Mouse (Mus musculus): ENCODE data around the gene Rabgap1l. TPM values are rescaled to one million over a fixed set of nuclear protein-coding genes. Genes with fewer than 3 reads are reported as not detected.
"Not testable (repeated sequence)": the region's sequence is repeated elsewhere in the genome, so short reads cannot be mapped to it uniquely, and the experiment has no call there.

Rabgap1l gene
- polyA plus RNA-seq, 1 experiment from 2014 or later, result 53.5 TPM

DNA sequence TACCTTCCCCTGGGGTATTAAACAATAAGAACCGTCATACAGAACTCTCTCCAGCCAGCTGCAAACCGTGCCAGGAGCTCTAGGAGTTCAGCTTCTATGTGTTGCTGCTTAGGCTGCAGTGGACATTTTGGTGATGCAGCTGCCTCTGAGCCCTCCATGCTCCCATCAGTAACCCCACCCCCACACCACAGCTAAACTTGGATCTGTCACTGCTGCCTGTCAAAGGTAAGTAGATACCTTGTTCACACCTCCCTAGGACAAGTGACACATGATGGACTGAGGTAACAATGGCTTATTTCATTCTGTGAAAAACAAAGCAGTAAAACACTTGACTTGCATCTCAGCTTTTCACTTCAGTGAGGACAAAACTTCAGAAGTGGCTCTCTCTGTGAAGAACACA lies 344.3 kb downstream of the Rabgap1l start:
- Histone ChIP-seq H3K36me3 (ENCODE audit: control insufficient read depth, insufficient read depth, low read length) (no peaks in the 10 kb centered on the region), H3K27ac (ENCODE audit: low read depth, low read length) (no peak overlapping the region)
- peak; percentile 73 for ATAC-seq (replicated peaks; ENCODE audit: insufficient number of reproducible peaks, low FRiP score, low TSS enrichment)

DNA sequence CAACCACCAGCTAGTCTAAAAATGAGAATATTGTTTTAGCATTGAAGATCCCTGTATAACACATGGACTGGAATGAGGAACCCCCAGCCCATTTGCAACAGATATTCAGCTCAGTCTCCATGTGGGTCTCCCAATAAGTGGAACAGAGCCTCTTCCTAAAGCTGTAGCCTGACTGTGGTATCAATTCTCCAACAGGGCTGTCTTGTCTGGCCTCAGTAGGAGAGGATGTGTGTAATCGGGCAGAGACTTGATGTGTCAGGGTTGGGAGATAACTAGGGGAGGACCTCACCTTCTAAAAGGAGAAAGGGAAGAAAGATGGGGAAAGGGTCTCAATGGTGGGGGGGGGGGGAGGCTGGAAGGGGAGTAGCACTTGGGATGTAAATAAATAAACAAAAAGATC lies 346.2 kb downstream of the Rabgap1l start:
- no peak for ATAC-seq (replicated peaks; ENCODE audit: insufficient number of reproducible peaks, low FRiP score, low TSS enrichment)
- Histone ChIP-seq H3K4me3 (ENCODE audit: low read depth, low read length) (no peak overlapping the region), H3K27ac (ENCODE audit: low read depth, low read length) (no peak overlapping the region), H3K9me3 (replicated peaks; ENCODE audit: control insufficient read depth, low read length) (no peaks in the 10 kb centered on the region), H3K4me1 (ENCODE audit: control insufficient read depth, insufficient read depth, low read length) (no peaks in the 10 kb centered on the region), H3K27me3 (ENCODE audit: control insufficient read depth, insufficient read depth, low read length) (no peaks in the 10 kb centered on the region), H3K9ac (ENCODE audit: low read depth, low read length) (no peak overlapping the region), H3K36me3 (ENCODE audit: control insufficient read depth, insufficient read depth, low read length) (no peaks in the 10 kb centered on the region), H3K4me2 (no peak overlapping the region)
- 15% methylated on average over 1 of the region's 1 CpGs for WGBS (ENCODE audit: insufficient replicate concordance)

More for the DNA sequence above, 344.3 kb downstream of the Rabgap1l start:
- no peak overlapping the region for H3K4me2 ChIP-seq
- H3K4me3 ChIP-seq (ENCODE audit: low read depth, low read length), result no peak overlapping the region
- H3K9me3 ChIP-seq (replicated peaks; ENCODE audit: control insufficient read depth, low read length), result no peaks in the 10 kb centered on the region
- H3K4me1 ChIP-seq (ENCODE audit: control insufficient read depth, insufficient read depth, low read length), result no peaks in the 10 kb centered on the region
- H3K9ac ChIP-seq (ENCODE audit: low read depth, low read length), result no peak overlapping the region
- no peaks in the 10 kb centered on the region for H3K27me3 ChIP-seq (ENCODE audit: control insufficient read depth, insufficient read depth, low read length)
- WGBS (ENCODE audit: insufficient replicate concordance), result 55% methylated on average over 2 of the region's 2 CpGs

DNA sequence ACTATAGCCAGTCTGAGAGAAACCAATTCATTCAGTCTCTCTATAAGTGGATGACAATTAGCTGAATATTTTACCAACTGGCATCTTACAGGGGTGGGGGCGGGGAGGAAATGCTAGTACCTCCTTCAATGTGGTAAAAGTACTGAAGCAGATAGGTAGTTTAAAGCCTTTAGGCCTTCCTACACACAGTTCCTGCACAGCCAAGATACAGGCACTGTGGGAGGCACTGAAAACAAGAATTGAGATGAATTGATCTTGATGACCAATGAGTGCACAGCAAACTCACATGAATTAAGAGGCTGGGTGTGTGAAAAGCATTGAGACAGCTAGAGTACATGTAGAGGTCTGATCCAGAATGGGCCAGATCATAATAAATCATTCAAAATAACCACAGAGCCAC lies 349.5 kb downstream of the Rabgap1l start:
- no peaks in the 10 kb centered on the region for H3K9me3 ChIP-seq (replicated peaks; ENCODE audit: control insufficient read depth, low read length)
- no peak overlapping the region for H3K9ac ChIP-seq (ENCODE audit: low read depth, low read length)
- no peak overlapping the region for H3K4me3 ChIP-seq (ENCODE audit: low read depth, low read length)
- no peak for ATAC-seq (replicated peaks; ENCODE audit: insufficient number of reproducible peaks, low FRiP score, low TSS enrichment)
- H3K27me3 ChIP-seq (ENCODE audit: control insufficient read depth, insufficient read depth, low read length), result no peaks in the 10 kb centered on the region
- H3K4me1 ChIP-seq (ENCODE audit: control insufficient read depth, insufficient read depth, low read length), result no peaks in the 10 kb centered on the region
- H3K4me2 ChIP-seq, result no peak overlapping the region
- no peaks in the 10 kb centered on the region for H3K36me3 ChIP-seq (ENCODE audit: control insufficient read depth, insufficient read depth, low read length)
- no peak overlapping the region for H3K27ac ChIP-seq (ENCODE audit: low read depth, low read length)
- 79% methylated on average over 1 of the region's 1 CpGs for WGBS (ENCODE audit: insufficient replicate concordance)

DNA sequence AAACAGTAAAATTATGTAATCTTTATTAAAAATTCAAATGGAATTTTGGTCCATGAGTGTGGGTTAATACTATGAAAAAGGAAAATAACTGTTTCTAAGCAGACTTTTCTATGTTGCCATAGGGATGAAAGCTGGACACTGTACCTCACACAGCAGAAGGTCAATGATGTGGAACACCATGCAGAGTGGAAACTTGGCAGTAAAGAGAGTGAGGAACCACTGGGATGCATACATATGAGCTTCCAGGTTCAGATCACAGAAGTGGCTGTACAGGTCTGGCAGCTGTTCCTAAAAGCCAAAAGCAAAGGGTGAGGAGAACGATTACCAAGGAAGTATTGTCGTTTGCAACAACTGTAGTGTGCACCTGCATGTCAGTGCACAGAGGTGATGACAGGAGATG lies 351.3 kb downstream of the Rabgap1l start:
- WGBS (ENCODE audit: insufficient replicate concordance), result 45% methylated on average over 2 of the region's 2 CpGs
- ATAC-seq (replicated peaks; ENCODE audit: insufficient number of reproducible peaks, low FRiP score, low TSS enrichment), result no peak
- H3K9ac ChIP-seq (ENCODE audit: low read depth, low read length), result no peak overlapping the region

DNA sequence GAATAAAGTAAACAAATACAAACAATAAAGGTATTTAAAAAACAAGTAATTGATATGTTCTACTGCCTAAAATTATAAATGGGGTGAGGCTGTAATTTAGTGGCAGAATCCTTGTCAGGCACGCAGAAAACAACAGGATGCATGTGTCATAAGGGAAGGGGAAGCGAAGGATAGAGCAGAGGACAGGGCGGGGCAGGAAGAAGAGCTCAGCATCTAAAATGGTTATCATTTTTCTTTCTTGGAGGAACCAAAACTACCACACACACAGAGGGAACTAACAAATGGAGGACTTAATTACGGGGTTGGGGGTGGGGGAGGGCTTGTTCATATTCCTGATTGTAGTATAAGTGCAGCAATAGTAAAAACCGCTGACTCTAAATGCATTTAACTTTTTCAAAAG lies 351.9 kb downstream of the Rabgap1l start:
- no peaks in the 10 kb centered on the region for H3K27me3 ChIP-seq (ENCODE audit: control insufficient read depth, insufficient read depth, low read length)

More for the DNA sequence above, 351.3 kb downstream of the Rabgap1l start:
- no peak overlapping the region for H3K4me2 ChIP-seq
- no peaks in the 10 kb centered on the region for H3K9me3 ChIP-seq (replicated peaks; ENCODE audit: control insufficient read depth, low read length)
- H3K36me3 ChIP-seq (ENCODE audit: control insufficient read depth, insufficient read depth, low read length), result no peaks in the 10 kb centered on the region
- no peak overlapping the region for H3K27ac ChIP-seq (ENCODE audit: low read depth, low read length)
- H3K4me3 ChIP-seq (ENCODE audit: low read depth, low read length), result no peak overlapping the region
- no peaks in the 10 kb centered on the region for H3K27me3 ChIP-seq (ENCODE audit: control insufficient read depth, insufficient read depth, low read length)
- no peaks in the 10 kb centered on the region for H3K4me1 ChIP-seq (ENCODE audit: control insufficient read depth, insufficient read depth, low read length)

DNA sequence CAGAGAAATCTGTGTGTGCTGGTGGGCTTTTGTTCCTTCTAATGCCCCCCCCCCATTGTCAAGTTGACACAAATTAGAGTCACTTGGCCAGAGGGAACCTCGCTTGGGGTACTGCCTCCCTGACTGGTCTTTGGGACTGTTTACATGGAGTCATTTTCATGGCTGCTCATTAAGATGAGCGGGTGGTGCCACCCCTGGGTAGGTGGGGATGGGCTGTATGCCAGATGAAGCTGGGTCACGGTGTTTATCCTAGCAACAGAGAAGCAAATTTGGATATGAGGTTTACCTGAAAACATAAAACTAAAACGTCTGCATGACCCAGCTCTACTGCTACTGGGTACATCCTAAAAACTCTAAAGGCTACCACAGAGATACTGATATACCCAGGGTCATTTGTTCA lies 354.2 kb downstream of the Rabgap1l start:
- Histone ChIP-seq H3K4me1 (ENCODE audit: control insufficient read depth, insufficient read depth, low read length) (no peaks in the 10 kb centered on the region), H3K9me3 (replicated peaks; ENCODE audit: control insufficient read depth, low read length) (no peaks in the 10 kb centered on the region), H3K36me3 (ENCODE audit: control insufficient read depth, insufficient read depth, low read length) (no peaks in the 10 kb centered on the region), H3K9ac (ENCODE audit: low read depth, low read length) (no peak overlapping the region), H3K27me3 (ENCODE audit: control insufficient read depth, insufficient read depth, low read length) (no peaks in the 10 kb centered on the region), H3K4me3 (ENCODE audit: low read depth, low read length) (no peak overlapping the region), H3K27ac (ENCODE audit: low read depth, low read length) (no peak overlapping the region), H3K4me2 (no peak overlapping the region)
- WGBS (ENCODE audit: insufficient replicate concordance), result 68% methylated on average over 4 of the region's 4 CpGs
- ATAC-seq (replicated peaks; ENCODE audit: insufficient number of reproducible peaks, low FRiP score, low TSS enrichment), result no peak

More for the DNA sequence above, 351.9 kb downstream of the Rabgap1l start:
- H3K4me2 ChIP-seq, result no peak overlapping the region
- no peak overlapping the region for H3K27ac ChIP-seq (ENCODE audit: low read depth, low read length)
- no peak for ATAC-seq (replicated peaks; ENCODE audit: insufficient number of reproducible peaks, low FRiP score, low TSS enrichment)
- H3K9ac ChIP-seq (ENCODE audit: low read depth, low read length), result no peak overlapping the region
- H3K4me1 ChIP-seq (ENCODE audit: control insufficient read depth, insufficient read depth, low read length), result no peaks in the 10 kb centered on the region
- whole genome bisulfite sequencing (ENCODE audit: insufficient replicate concordance), result 84% methylated on average over 5 of the region's 5 CpGs
- H3K9me3 ChIP-seq (replicated peaks; ENCODE audit: control insufficient read depth, low read length), result no peaks in the 10 kb centered on the region
- H3K4me3 ChIP-seq (ENCODE audit: low read depth, low read length), result no peak overlapping the region
- H3K36me3 ChIP-seq (ENCODE audit: control insufficient read depth, insufficient read depth, low read length), result no peaks in the 10 kb centered on the region

DNA sequence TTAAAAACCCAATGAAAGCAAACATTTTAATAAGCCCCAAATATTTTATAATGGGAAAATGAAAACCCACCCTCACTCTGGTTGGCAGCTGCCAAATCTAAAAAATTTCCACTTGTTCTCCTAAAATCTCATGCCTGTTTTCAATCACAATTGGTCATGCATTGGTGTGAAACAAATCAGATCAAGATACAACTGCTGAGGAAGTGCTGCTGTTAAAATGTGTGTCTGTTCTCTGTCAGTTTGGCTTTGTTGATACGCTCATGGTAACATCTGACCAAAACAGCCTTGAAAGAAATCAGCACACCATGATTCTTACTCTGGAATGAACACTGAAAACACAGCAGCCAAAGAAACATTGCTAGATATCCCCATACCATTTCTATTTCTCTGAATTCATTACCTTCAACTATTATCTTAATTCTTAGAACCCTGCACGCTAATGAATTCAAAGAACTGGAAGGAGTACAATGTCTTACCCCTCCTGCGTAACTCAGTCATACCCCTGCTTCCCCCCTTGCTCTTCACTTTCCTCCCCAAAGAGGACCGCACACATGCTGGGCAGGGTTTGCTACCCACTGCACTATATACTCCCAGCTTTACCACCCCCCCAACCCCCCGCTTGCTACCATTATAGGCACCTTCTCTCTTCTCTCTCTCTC lies 375.7 kb downstream of the Rabgap1l start:
- no peak overlapping the region for H3K4me3 ChIP-seq (ENCODE audit: low read depth, low read length)
- no peak overlapping the region for H3K9ac ChIP-seq (ENCODE audit: low read depth, low read length)
- 67% methylated on average over 5 of the region's 5 CpGs for WGBS (ENCODE audit: insufficient replicate concordance)
- H3K4me2 ChIP-seq, result no peak overlapping the region
- H3K27ac ChIP-seq (ENCODE audit: low read depth, low read length), result no peak overlapping the region
- H3K4me1 ChIP-seq (ENCODE audit: control insufficient read depth, insufficient read depth, low read length), result no peaks in the 10 kb centered on the region
- H3K36me3 ChIP-seq (ENCODE audit: control insufficient read depth, insufficient read depth, low read length), result no peaks in the 10 kb centered on the region
- H3K9me3 ChIP-seq (replicated peaks; ENCODE audit: control insufficient read depth, low read length), result no peaks in the 10 kb centered on the region
- H3K27me3 ChIP-seq (ENCODE audit: control insufficient read depth, insufficient read depth, low read length), result no peaks in the 10 kb centered on the region
- no peak for ATAC-seq (replicated peaks; ENCODE audit: insufficient number of reproducible peaks, low FRiP score, low TSS enrichment)

DNA sequence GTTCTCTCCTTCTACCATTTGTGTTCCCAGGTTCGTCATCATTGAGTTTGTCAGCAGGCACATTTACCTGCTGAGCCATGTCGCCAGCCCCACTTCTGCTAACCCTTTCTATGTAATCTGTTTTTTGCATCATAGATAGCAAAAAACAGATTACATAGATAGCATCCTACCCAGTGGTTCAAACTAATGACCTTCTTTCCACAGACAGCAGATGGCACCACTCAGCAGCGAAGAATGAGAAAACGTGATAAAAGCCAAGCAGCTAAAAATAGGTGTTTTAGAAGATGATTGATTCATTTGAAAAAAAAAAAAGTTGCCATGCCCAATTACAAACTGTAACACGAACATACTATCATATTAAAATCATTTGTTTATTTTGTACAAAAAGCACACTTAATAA lies 382.2 kb downstream of the Rabgap1l start:
- Histone ChIP-seq H3K4me3 (ENCODE audit: low read depth, low read length) (no peak overlapping the region), H3K36me3 (ENCODE audit: control insufficient read depth, insufficient read depth, low read length) (no peaks in the 10 kb centered on the region), H3K9me3 (replicated peaks; ENCODE audit: control insufficient read depth, low read length) (no peaks in the 10 kb centered on the region), H3K4me1 (ENCODE audit: control insufficient read depth, insufficient read depth, low read length) (no peaks in the 10 kb centered on the region), H3K27ac (ENCODE audit: low read depth, low read length) (no peak overlapping the region), H3K4me2 (no peak overlapping the region), H3K9ac (ENCODE audit: low read depth, low read length) (no peak overlapping the region), H3K27me3 (ENCODE audit: control insufficient read depth, insufficient read depth, low read length) (no peaks in the 10 kb centered on the region)
- no peak for ATAC-seq (replicated peaks; ENCODE audit: insufficient number of reproducible peaks, low FRiP score, low TSS enrichment)
- 31% methylated on average over 5 of the region's 5 CpGs for WGBS (ENCODE audit: insufficient replicate concordance)

DNA sequence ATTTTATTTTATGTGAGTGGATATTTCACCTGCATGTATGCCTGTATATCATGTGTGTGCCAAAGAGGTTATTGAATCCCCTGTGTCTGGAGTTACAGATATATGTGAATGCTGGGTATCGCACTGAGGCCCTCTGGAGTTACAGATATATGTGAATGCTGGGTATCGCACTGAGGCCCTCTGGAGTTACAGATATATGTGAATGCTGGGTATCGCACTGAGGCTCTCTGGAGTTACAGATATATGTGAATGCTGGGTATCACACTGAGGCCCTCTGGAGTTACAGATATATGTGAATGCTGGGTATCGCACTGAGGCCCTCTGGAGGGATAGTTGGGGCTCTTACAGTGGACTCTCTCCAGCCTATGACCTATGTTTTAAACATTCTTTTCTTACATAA lies 383.3 kb downstream of the Rabgap1l start:
- not testable (repeated sequence) for ATAC-seq (replicated peaks; ENCODE audit: insufficient number of reproducible peaks, low FRiP score, low TSS enrichment); H3K9ac ChIP-seq (ENCODE audit: low read depth, low read length); H3K4me2 ChIP-seq; H3K9me3 ChIP-seq (replicated peaks; ENCODE audit: control insufficient read depth, low read length); H3K4me1 ChIP-seq (ENCODE audit: control insufficient read depth, insufficient read depth, low read length); H3K4me3 ChIP-seq (ENCODE audit: low read depth, low read length); H3K36me3 ChIP-seq (ENCODE audit: control insufficient read depth, insufficient read depth, low read length); H3K27me3 ChIP-seq (ENCODE audit: control insufficient read depth, insufficient read depth, low read length); H3K27ac ChIP-seq (ENCODE audit: low read depth, low read length)
- WGBS (ENCODE audit: insufficient replicate concordance), result 92% methylated on average over 4 of the region's 4 CpGs
